Mouse (Mus musculus): Measurements from ENCODE around the gene Stxbp5.

The Stxbp5 gene

DNA sequence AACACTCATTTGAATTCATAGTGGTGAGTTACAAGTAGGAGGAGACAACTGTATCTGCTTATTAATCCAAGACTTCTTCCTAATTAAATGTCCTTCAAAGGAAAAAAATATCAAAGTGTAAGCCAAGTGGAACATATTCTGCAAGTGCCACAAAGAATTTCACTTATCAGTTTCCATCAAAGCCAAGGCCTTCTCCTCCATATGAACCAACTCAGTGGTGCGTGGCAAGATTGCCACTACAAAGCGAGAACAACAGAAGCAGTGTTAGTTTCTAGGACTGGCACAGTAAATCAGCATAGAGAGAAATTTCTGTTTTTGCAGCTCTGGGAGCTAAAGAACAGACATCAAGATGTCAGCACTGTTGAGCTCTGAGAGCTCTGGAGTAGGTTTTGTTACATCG lies 41.4 kb downstream of the Stxbp5 start:
- no peak for DNase-seq (ENCODE audit: extremely low spot score, low read depth, low spot score)

DNA sequence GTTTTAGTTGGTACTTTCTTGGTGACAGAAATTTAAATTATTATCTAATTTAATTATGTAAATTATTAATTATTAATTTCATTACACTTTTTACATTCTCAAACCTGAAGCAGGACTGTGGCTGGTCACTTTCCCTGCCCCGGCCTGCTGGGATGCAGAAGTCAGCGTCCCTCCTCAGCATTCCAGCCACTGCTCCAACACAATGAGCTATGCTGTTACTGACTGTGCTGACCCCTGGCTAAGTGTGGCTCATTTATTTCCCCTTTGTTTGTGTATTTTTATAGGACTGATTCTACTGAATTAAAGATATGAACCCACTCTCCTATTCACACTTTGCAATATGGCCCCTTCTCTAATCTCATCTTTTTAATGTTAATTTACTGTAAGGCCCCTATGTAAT lies 43.0 kb downstream of the Stxbp5 start:
- DNase-seq (ENCODE audit: extremely low spot score, low read depth, low spot score), result no peak

DNA sequence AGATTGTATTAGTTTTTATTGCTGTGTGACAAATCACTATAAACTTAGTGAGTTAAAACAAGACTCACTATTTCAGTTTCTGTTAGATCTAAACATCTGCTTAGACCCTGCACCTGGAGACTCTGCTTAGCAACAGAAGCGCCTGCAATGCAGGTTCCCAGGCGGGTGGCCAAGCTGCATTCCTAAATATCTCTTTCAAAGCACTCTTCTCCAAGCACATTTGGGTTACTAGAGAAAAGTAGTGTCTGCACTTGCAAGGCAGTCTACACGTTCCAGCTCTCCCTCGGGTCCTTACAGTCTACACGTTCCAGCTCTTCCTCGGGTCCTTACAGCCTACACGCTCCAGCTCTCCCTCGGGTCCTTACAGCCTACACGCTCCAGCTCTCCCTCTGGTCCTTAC lies 44.1 kb downstream of the Stxbp5 start:
- DNase-seq (ENCODE audit: extremely low spot score, low read depth, low spot score), result no peak

DNA sequence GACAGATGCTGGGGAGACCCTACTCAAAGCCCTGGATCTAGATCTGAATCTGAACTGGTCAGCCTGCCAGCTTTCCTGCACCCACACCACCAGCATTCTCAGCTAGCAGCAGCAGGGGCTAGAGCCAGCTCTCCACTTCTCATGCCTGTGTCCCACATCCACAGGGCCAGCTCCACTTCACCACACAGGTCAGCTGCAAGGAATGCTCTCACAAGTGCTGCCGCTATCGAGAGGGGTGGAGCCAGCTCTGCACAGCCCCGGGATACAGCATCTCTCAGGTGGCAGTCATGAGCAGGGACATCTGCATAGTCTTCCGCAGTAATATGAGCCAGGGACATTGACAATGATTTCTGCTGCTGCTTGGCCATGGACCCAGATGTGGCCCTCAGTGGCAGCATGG lies 54.5 kb downstream of the Stxbp5 start:
- no peak for DNase-seq (ENCODE audit: extremely low spot score, low read depth, low spot score)

DNA sequence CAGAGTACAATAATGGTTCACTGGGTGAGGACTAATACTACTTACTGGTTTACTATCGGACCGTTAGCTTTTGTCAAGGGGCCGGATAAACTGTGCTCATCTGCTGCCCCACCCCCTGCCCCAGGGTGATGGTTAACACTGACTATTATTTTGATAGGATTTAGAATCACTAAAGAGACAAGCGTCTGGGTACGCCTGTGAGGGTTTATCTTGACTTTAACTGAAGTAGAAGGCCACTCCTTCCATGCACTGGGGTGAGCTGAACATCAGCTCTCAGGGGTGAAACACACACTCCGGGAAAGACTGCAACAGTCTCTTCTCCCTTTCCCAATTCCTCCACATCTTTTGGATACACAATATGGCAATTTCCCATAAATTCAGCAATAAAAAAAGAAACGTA lies 61.5 kb downstream of the Stxbp5 start:
- no peak for DNase-seq (ENCODE audit: extremely low spot score, low read depth, low spot score)

DNA sequence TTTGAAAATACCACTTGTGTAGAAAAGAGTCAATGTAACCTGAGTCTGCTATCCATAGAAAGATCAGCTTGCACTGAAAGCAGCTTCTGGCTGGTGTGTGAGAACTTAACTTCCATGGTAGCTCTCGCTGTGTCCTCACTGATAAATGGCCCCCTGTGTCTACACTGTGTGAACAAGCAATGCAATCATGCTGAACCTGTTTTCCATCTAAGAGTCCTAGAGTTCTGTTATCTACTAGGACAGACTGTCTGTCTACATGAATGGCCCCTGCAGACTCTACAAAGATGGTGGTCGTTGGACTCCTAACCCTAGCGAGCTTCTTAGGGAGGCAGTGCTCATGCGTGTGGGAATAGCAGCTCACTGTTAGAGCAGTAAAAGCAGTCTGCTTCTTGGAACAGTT lies 65.9 kb downstream of the Stxbp5 start:
- DNase-seq (ENCODE audit: extremely low spot score, low read depth, low spot score), result no peak

DNA sequence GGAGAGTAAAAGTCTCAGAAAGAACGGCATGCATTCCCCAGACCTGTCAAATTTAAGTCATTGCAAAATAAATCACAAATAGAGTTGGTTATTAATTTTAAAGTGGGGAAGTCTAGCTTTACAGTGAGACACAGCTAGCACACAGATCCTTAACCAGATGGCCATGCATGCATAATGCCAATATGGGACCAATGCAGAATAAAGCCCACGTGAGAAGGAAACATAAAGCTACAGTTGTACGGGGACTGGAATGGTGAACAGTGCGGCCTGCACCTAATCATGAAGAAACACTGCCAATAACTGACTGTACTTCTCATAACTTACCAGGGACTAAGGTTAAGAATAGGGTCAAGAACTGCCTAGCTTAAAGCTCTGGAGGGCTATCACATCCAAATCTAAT lies 67.9 kb downstream of the Stxbp5 start:
- no peak for DNase-seq (ENCODE audit: extremely low spot score, low read depth, low spot score)

DNA sequence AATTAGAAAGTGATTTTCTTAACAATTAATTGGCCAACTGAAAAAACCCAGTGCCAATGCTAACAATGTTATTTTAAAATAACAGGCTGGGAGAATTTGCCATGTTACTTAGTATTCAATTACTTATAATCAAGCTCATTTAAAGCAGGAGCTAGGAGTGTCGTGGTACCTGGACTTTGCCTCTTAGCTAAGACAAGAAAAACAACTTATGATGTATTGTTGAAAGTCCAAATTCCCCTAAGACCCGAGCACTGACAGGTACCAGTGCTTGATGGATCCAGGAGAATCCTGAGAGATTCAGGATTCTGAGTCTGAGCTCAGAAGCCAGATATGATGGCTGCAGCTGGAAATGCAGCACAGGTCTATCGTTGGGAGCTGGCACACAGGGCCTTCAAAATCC lies 71.1 kb downstream of the Stxbp5 start:
- DNase-seq (ENCODE audit: extremely low spot score, low read depth, low spot score), result no peak

DNA sequence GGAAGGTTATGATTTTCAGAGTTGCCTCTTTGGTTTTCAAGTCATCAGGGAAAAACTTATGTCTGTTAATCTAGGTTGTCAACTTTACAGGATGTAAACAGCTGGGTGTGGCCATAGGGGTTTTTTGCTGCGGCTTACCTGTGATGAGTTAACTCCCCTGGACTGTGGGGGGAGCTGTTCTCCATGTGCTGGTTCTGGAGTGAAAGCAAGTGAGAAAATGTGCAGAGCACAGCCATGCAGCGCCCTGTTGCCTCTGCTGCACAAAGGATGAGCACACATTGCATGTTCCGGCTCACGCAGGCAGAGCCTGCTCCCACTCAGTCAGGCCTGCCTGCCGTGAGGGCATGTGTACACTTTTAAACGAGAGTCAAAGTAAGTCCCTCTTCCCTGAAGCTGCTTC lies 79.6 kb downstream of the Stxbp5 start:
- DNase-seq (ENCODE audit: extremely low spot score, low read depth, low spot score), result no peak

DNA sequence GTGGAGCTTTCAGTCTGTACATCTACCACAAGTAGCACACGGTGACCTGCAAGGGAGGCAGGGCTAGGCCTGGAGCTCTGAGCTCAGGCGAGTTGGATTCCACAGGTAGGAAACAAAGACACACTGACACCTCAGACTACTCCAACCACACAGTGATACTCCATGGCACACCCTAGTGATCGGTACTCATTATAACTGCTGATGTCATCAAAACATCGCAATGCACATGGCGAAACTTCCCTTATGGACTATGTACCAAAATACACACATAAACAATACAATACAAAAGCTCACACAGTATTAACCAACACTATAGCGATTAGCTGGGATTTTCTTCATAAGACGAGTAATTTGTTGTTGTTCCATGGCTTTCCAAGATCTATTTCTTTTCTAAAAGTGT lies 82.3 kb downstream of the Stxbp5 start:
- DNase-seq (ENCODE audit: extremely low spot score, low read depth, low spot score), result no peak

DNA sequence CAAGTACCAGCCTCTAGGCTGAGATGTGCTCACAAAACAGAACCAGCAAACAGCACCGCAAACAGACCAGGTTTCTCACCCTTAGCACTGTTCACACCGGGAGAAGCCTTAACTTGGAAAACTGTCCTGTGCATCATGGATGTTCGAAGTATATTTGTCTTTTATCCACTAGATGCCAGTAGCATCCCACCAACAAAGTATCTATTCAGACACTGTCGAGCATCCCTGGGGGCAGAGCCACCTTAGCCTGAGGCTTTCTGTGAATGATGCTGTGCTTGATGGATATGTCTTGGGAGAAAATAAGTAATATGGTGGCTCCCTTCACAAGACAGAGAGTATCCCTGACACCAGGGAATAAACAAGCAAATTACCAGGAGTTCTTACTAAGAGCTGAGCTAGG lies 87.0 kb downstream of the Stxbp5 start:
- DNase-seq (ENCODE audit: extremely low spot score, low read depth, low spot score), result no peak

DNA sequence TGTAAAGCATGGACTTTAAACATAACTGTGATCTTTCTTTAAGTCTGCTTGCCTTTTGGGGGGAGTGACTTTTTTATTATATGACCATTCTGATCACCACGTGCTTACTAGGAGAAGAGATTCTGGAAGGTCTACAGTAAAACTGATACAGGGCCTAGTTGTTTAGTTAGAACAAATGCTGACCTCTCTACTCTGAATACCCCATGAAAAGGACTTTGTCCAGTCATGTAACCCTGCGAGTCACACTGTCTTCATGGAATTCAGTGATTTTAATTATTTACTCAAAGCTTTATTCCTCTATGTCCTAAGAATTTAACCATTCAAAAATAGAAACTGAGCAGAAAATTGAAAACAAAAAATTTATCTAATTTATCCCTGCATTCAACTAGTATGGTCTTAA lies 93.3 kb downstream of the Stxbp5 start:
- DNase-seq (ENCODE audit: extremely low spot score, low read depth, low spot score), result no peak

DNA sequence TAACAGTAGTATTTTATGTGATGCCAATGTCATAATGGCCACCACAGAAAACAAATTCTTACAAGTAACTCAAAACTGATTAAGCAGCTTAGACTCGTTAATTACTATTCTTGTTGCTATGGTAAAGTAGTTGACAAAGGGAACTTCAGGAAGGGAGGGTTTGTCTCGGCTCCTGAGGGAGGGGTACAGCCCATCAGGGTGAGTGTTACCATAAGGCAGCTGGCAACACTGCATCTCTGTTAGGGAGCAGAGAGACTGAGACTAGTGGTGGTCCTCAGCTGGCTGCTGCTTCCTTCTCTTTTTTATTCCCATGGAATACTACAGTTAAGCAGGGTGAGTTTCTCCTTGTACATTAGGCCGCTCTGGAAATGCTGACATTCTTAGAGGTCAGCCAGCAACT lies 95.5 kb downstream of the Stxbp5 start:
- DNase-seq (ENCODE audit: extremely low spot score, low read depth, low spot score), result no peak

DNA sequence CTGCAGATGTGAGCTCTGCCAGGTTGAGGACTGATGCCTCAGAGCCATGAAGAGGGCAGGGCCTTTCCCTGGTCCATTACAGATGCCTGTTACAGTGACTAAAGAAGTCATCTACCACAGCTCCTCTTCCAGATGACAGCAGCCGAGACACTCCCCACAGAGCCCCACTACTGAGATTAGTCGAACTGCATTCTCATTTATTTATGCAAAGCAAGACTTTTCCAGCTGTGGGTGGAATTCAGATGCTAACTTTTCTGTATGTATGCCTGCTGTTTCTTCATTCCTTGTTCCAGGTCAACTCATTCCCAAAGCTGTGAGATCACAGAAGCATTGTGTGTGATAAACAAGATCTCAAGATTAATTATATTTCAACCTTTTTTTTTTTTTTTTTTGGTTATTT lies 97.8 kb downstream of the Stxbp5 start:
- DNase-seq (ENCODE audit: extremely low spot score, low read depth, low spot score), result no peak

DNA sequence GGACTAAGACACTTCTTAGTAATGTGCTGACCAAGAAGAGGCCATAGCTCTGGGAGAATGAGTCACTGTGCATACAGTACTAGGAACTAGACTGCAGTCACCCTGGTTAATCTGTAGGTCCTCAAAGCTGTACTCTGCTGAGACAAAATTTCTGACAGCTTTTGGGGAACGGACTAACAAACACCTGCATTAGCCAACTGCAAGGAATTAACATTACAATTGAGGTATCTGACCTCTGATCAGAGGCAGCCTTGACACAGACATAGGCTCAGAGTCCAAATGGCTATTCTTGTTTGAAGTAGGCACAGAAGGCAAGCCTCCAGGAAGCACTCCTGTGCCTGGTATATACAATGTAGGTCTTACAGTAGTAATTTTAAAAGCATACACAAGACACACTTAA lies 99.3 kb downstream of the Stxbp5 start:
- no peak for DNase-seq (ENCODE audit: extremely low spot score, low read depth, low spot score)

DNA sequence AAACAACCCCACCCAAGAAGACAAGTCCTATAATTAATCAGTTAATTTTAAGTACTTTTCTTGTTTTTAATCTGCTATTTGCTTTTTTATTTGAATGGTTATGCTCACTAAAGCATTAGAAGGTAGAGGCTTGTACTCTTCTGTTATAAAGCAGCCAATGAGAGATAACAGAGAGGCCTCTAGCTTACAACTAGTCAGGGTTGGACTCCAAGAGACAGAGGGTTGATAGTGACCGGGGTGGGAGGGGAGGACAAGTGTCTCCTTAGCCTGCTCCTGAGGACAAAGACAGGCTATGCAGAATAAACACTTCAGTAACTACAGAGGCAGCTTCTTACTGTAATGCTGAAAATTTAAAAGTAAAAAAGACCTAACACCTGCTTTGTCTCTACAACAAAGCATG lies 101.8 kb downstream of the Stxbp5 start:
- no peak for DNase-seq (ENCODE audit: extremely low spot score, low read depth, low spot score)

DNA sequence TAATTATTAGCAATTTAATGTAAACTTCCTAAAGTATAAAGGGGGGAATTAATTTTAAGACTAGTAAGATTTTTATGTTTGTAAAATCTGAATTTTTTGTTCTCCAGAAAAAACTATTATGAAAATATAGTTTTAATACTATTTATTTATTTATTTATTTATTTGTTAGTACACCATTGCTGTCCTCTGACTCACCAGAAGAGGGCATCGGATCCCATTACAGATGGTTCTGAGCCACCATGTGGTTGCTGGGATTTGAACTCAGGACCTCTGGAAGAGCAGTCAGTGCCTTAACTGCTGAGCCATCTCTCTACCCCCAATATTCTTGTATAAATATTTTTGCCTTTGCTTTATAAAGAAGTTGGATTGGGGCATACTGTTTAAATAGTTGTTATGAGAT lies 104.5 kb downstream of the Stxbp5 start:
- DNase-seq (ENCODE audit: extremely low spot score, low read depth, low spot score), result no peak

DNA sequence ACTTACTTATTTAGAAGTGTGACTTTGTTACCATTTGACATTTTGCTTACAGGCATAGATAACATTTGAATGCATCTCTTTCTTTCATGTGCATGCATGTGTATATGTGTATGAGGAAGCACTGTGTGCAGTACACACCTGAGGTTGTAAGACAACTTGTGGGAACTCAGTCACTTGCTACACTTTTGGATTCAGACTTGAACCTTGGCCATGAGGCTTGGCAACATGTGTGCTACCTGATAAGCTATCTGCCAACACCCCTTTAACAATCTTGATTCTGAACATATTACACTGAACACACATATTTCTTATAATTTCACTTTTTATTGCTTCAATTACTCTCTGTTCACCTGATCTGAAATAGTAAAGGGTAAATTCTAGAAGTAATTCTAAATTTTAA lies 106.5 kb downstream of the Stxbp5 start:
- DNase-seq (ENCODE audit: extremely low spot score, low read depth, low spot score), result no peak

DNA sequence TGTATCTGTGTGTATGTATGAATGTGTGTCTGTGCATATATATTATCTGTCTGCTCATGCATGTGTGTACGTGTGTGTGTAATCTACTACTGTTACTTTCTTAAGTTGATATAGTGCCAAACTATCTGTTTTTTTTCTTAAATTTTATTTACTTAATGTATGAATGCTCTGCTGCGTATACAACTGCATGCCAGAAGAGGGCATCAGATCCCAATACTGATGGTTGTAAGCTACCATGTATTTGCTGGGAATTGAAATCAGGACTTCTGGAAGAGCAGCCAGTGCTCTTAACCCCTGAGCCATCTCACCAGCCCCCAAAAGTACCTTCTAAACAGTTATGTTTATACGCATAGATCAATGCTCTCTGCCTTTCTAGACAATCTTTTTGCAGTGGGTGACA lies 109.9 kb downstream of the Stxbp5 start:
- DNase-seq (ENCODE audit: extremely low spot score, low read depth, low spot score), result no peak

DNA sequence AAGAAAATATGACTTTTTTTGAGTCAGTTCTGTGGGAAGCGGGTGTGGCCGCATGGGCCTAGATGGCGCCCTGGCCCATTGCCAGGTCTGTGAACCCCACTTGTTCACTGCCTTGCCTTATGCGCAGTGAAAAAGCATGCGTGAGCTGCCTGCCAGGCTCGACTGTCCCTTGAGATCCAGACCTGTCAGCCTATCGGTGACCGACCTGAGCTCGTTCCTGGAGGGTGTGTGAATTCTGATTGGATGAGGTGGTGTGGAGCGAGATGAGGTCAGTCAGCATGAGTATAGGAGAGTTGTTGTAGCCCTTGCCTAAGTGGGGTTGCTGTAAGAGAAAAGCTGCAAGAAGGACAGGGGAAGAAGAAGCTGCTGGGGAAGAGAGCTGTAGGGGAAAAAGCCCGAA lies 114.4 kb downstream of the Stxbp5 start:
- DNase-seq (ENCODE audit: extremely low spot score, low read depth, low spot score), result no peak

DNA sequence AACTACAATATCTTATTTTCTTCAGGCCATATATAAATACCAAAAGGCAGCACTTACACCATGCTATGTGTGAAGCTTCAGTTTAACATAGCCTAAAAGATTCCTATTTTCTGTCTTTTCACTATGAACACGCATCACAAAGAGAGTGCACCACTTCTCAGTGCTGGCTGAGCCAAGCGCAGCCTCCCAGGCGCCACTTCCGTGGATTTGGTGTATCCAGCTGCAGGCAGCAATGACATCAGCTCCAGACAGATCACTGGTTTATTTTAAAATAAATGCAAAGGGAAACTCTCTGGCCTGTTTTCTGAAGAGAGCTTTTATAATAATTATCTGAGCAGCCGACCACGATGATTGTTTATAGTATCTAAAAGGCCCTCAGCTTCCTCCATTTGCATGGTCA lies 115.2 kb downstream of the Stxbp5 start:
- DNase-seq (ENCODE audit: extremely low spot score, low read depth, low spot score), result no peak

DNA sequence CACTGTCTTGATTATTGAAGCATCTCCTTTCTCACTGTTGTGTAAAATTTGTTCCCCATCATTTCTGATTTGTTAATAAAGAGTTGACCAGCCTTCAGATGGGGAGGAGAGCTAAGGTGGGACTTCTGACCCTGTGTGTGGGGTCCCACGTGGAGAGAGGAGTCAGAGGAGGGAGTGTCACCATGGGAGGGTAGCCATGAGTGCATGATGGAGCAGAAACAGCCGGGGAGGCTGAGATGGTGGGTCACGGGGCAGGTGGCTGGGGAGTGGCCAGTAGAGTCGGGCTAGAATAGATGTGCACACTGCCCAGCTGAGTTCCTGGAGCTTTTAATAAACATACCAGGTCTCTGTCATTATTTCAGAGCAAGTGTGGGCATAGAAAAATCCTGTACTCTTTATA lies 121.0 kb downstream of the Stxbp5 start:
- no peak for DNase-seq (ENCODE audit: extremely low spot score, low read depth, low spot score)

DNA sequence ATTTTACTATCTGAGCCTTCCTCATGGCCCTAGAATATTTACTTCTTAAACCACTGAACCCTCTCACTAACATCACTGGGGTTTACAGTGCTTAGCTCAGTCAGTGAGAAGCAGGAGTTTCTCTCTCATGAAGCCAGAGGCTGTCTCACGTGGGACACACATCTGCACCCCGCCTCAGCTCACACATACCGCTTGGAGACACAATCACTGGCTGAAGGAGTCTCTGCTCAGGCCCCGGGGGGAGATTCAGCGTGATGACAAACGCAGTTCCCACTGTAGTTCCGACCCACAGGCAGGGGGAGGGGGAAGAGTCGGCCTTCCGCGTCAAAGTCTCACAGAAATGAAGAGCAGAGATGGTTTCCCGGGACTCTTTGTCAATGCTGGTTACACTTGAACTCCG lies 130.6 kb downstream of the Stxbp5 start:
- no peak for DNase-seq (ENCODE audit: extremely low spot score, low read depth, low spot score)

DNA sequence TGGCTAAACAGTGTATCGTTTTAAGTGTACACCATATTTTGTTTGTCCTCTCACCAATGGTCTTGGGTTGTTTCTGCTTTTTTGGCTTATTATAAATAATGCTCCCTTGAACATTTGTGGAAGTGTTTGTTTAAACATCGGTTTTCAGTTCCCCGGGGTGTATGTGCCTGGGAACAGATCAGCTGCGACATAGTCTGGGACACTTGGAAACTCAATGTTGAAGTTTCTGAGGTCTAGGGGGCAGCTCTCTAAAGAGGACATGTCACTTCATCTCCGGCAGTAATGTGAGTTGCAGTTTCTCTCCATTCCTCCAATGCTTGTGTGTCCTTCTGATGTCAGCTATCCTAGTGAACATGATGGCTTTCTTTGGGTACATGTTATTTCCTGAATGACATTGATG lies 137.0 kb downstream of the Stxbp5 start:
- DNase-seq (ENCODE audit: extremely low spot score, low read depth, low spot score), result no peak
